Mouse (Mus musculus): ENCODE results near the gene Fat2. TPM values are rescaled to one million over a fixed set of nuclear protein-coding genes. Genes with fewer than 3 reads are reported as not detected.

Fat2 gene
- polyA plus RNA-seq, 1 experiment from 2014 or later: 0.61 TPM

DNA sequence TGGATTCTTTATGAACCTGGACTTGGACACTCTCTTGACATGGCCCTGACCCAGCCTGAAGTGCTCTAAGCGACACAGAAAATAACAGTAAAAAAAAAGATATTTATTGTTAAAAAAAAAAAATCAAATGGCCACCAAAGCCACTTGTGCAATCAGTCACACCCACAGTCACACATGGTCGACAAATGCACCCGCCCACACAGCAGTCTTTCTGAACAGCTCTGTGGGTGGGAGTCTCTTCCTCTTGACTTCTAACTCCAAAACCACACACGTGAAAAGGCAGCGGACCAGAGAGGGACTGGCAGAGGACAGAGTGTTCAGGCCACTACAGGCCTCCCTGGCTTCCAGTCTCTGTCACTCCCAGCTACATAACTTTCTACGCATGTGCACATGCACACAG is 85.8 kb downstream of the Fat2 start:
- ATAC-seq (ENCODE audit: low FRiP score, low TSS enrichment) (no peak), DNase-seq (ENCODE audit: low spot score) (no peak)
- H3K36me3 ChIP-seq (ENCODE audit: control insufficient read depth, insufficient read depth, low read length): no peaks in the 10 kb centered on the region
- no peaks in the 10 kb centered on the region for H3K9me3 ChIP-seq (ENCODE audit: control insufficient read depth, low read length)
- no peak overlapping the region for H3K27ac ChIP-seq (replicated peaks)
- no peaks in the 10 kb centered on the region for H3K27me3 ChIP-seq (ENCODE audit: control insufficient read depth, insufficient read depth, low read length)
- H3K9ac ChIP-seq (ENCODE audit: low read length): no peak overlapping the region
- no peak overlapping the region for H3K4me2 ChIP-seq (replicated peaks; ENCODE audit: low read depth)
- WGBS: 68% methylated on average over 6 of the region's 6 CpGs
- TF ChIP-seq CTCF (IDR thresholded peaks at IDR 0.05; ENCODE audit: low read depth): no peak
- TF ChIP-seq EP300 (optimal IDR thresholded peaks at IDR 0.05): no peak
- H3K4me3 ChIP-seq (ENCODE audit: low read depth, low read length): no peak overlapping the region
- H3K4me1 ChIP-seq (replicated peaks; ENCODE audit: control insufficient read depth, insufficient read depth): no peaks in the 10 kb centered on the region

GRCm38 (mm10) chr11:55240556-55240955 is 95.8 kb downstream of the Fat2 start:
- WGBS: 61% methylated on average over 7 of the region's 7 CpGs
- peak; percentile 67 for ATAC-seq (ENCODE audit: low FRiP score, low TSS enrichment)
- TF ChIP-seq EP300 (optimal IDR thresholded peaks at IDR 0.05) (no peak), CTCF (IDR thresholded peaks at IDR 0.05; ENCODE audit: low read depth) (peak; percentile 88)

GRCm38 (mm10) chr11:55239496-55239895 is 96.9 kb downstream of the Fat2 start:
- no peak for ATAC-seq (ENCODE audit: low FRiP score, low TSS enrichment)
- H3K36me3 ChIP-seq (ENCODE audit: control insufficient read depth, insufficient read depth, low read length): no peaks in the 10 kb centered on the region
- no peak overlapping the region for H3K9ac ChIP-seq (ENCODE audit: low read length)
- H3K4me2 ChIP-seq (replicated peaks; ENCODE audit: low read depth): no peak overlapping the region
- no peak for DNase-seq (ENCODE audit: low spot score)
- no peak overlapping the region for H3K27ac ChIP-seq (replicated peaks)
- no peaks in the 10 kb centered on the region for H3K9me3 ChIP-seq (ENCODE audit: control insufficient read depth, low read length)
- no peaks in the 10 kb centered on the region for H3K4me1 ChIP-seq (replicated peaks; ENCODE audit: control insufficient read depth, insufficient read depth)
- TF ChIP-seq EP300 (optimal IDR thresholded peaks at IDR 0.05) (no peak), CTCF (IDR thresholded peaks at IDR 0.05; ENCODE audit: low read depth) (no peak)
- WGBS: 69% methylated on average over 3 of the region's 3 CpGs
- H3K27me3 ChIP-seq (ENCODE audit: control insufficient read depth, insufficient read depth, low read length): no peaks in the 10 kb centered on the region
- H3K4me3 ChIP-seq (ENCODE audit: low read depth, low read length): no peak overlapping the region

More at GRCm38 (mm10) chr11:55240556-55240955, 95.8 kb downstream of the Fat2 start:
- no peaks in the 10 kb centered on the region for H3K27me3 ChIP-seq (ENCODE audit: control insufficient read depth, insufficient read depth, low read length)
- no peaks in the 10 kb centered on the region for H3K9me3 ChIP-seq (ENCODE audit: control insufficient read depth, low read length)
- no peaks in the 10 kb centered on the region for H3K36me3 ChIP-seq (ENCODE audit: control insufficient read depth, insufficient read depth, low read length)
- DNase-seq (ENCODE audit: low spot score): peak; percentile 57
- no peak overlapping the region for H3K27ac ChIP-seq (replicated peaks)
- no peak overlapping the region for H3K4me3 ChIP-seq (ENCODE audit: low read depth, low read length)
- no peak overlapping the region for H3K4me2 ChIP-seq (replicated peaks; ENCODE audit: low read depth)
- no peak overlapping the region for H3K9ac ChIP-seq (ENCODE audit: low read length)
- no peaks in the 10 kb centered on the region for H3K4me1 ChIP-seq (replicated peaks; ENCODE audit: control insufficient read depth, insufficient read depth)

DNA sequence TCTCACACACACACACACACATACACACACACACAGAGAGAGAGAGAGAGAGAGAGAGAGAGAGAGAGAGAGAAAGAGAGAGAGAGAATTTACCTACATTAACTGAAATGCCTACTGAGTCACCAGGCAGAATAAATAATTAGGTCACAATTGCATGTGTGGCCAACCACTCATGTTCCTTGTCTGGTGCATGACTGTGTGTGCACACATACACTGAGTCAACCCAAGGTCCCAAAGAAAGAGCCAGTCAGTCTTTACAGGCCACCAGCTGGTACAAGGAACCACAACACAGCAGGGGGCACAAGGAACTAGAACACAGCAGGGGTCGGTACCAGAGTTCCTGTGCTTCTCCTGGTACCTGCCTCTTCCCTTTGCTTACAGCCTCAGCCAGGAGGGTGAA is 99.5 kb downstream of the Fat2 start:
- Histone ChIP-seq H3K9me3 (ENCODE audit: control insufficient read depth, low read length) (no peaks in the 10 kb centered on the region), H3K4me2 (replicated peaks; ENCODE audit: low read depth) (no peak overlapping the region), H3K9ac (ENCODE audit: low read length) (no peak overlapping the region), H3K4me1 (replicated peaks; ENCODE audit: control insufficient read depth, insufficient read depth) (no peaks in the 10 kb centered on the region), H3K36me3 (ENCODE audit: control insufficient read depth, insufficient read depth, low read length) (no peaks in the 10 kb centered on the region), H3K27ac (replicated peaks) (no peak overlapping the region), H3K27me3 (ENCODE audit: control insufficient read depth, insufficient read depth, low read length) (no peaks in the 10 kb centered on the region), H3K4me3 (ENCODE audit: low read depth, low read length) (no peak overlapping the region)
- WGBS: 38% methylated on average over 1 of the region's 1 CpGs
- DNase-seq (ENCODE audit: low spot score) (peak; percentile 39), ATAC-seq (ENCODE audit: low FRiP score, low TSS enrichment) (peak; percentile 91)
- TF ChIP-seq EP300 (optimal IDR thresholded peaks at IDR 0.05): no peak
- no peak for TF ChIP-seq CTCF (IDR thresholded peaks at IDR 0.05; ENCODE audit: low read depth)

DNA sequence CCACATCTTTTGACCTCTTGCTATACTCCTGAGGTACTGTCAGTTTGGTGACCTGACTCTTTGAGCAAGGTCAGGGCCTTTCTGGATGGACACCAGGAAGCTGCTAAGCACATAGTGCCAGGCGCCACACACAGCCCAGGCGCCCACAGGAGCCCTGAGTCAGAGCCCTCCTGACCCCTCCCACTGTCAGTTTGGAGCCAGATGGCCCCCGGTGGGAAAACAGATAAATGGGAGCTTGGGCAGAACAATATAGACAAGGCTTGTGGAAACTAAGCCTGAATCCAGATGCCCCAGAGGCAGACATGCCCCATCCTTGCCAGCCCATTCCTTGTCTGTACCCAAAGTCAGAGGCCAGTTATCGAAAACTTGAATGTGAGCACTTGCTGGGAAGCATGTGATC is 101.6 kb downstream of the Fat2 start:
- no peak for DNase-seq (ENCODE audit: low spot score)
- Histone ChIP-seq H3K4me2 (replicated peaks; ENCODE audit: low read depth) (no peak overlapping the region), H3K4me1 (replicated peaks; ENCODE audit: control insufficient read depth, insufficient read depth) (no peaks in the 10 kb centered on the region), H3K27me3 (ENCODE audit: control insufficient read depth, insufficient read depth, low read length) (no peaks in the 10 kb centered on the region), H3K27ac (replicated peaks) (no peak overlapping the region), H3K9ac (ENCODE audit: low read length) (no peak overlapping the region), H3K36me3 (ENCODE audit: control insufficient read depth, insufficient read depth, low read length) (no peaks in the 10 kb centered on the region), H3K4me3 (ENCODE audit: low read depth, low read length) (no peak overlapping the region), H3K9me3 (ENCODE audit: control insufficient read depth, low read length) (no peaks in the 10 kb centered on the region)
- ATAC-seq (ENCODE audit: low FRiP score, low TSS enrichment): no peak
- TF ChIP-seq EP300 (optimal IDR thresholded peaks at IDR 0.05) (no peak), CTCF (IDR thresholded peaks at IDR 0.05; ENCODE audit: low read depth) (no peak)
- WGBS: 73% methylated on average over 4 of the region's 4 CpGs

- Histone ChIP-seq H3K27me3 (ENCODE audit: control insufficient read depth, insufficient read depth, low read length) (no peaks in the 10 kb centered on the region), H3K36me3 (ENCODE audit: control insufficient read depth, insufficient read depth, low read length) (no peaks in the 10 kb centered on the region), H3K9me3 (ENCODE audit: control insufficient read depth, low read length) (no peaks in the 10 kb centered on the region), H3K4me1 (replicated peaks; ENCODE audit: control insufficient read depth, insufficient read depth) (no peaks in the 10 kb centered on the region), H3K27ac (replicated peaks) (no peak overlapping the region), H3K9ac (ENCODE audit: low read length) (no peak overlapping the region), H3K4me3 (ENCODE audit: low read depth, low read length) (no peak overlapping the region), H3K4me2 (replicated peaks; ENCODE audit: low read depth) (no peak overlapping the region)
- WGBS: 74% methylated on average over 7 of the region's 7 CpGs
- TF ChIP-seq EP300 (optimal IDR thresholded peaks at IDR 0.05): no peak
- TF ChIP-seq CTCF (IDR thresholded peaks at IDR 0.05; ENCODE audit: low read depth): no peak
- no peak for ATAC-seq (ENCODE audit: low FRiP score, low TSS enrichment)
- DNase-seq (ENCODE audit: low spot score): no peak
Observed at GRCm38 (mm10) chr11:55234288-55234687, 102.1 kb downstream of the Fat2 start.

All from stomach, postnatal 0 days (tissue).